In genomic region chr8:5918136-5918535, GRCm38 (mm10) we compare ENCODE assay signal across 13 mouse cellular contexts.
DNase-seq lines count a peak whose midpoint lies in the region.
"Had no signal": no experiment of that assay in that cellular context is flagged by ENCODE, and none has a peak within 500 bp of the region (broad histone marks: within the 10 kb centered on the region; RNA-seq: fewer than 3 reads in every experiment).

No protein-coding gene starts in this region.

- DNase-seq in cerebellum, postnatal 14 days = peak; percentile 50 to 61
- no peak for DNase-seq in cerebellum, adult 11 months
- peak; percentile 28 for DNase-seq in left cerebral cortex, postnatal 4 days
- no peak for DNase-seq in left cerebral cortex, postnatal 36 days (ENCODE audit: low spot score in 2 of 2)
- peak; percentile 69 for DNase-seq in brain, embryonic 18.5 days (ENCODE audit: low read depth, low spot score)
- DNase-seq in layer of hippocampus, adult 9-11 months = peak; percentile 31
- DNase-seq in urinary bladder, postnatal 25 days (ENCODE audit: low spot score) = no peak
- no peak for DNase-seq in lung, postnatal 14 days
- DNase-seq: cerebellum, adult 11-12 months; kidney, adult 2 months; kidney, postnatal 25 days; liver; liver, postnatal 0 days had no signal

- intact Hi-C loops in left cerebral cortex, postnatal 4 days (cut with DNase I) = no loop called here
- intact Hi-C loops in left cerebral cortex, postnatal 36 days (cut with DNase I) = no loop called here

Comparison
In these comparisons a context has a peak if more than half of its experiments do, and no peak if none do; other contexts are left out.
1. DNase-seq: peak in cerebellum, postnatal 14 days (2 of 2), left cerebral cortex, postnatal 4 days (single experiment), brain, embryonic 18.5 days (single experiment) and layer of hippocampus, adult 9-11 months (single experiment); none in cerebellum, adult 11 months (single experiment), left cerebral cortex, postnatal 36 days (0 of 2), urinary bladder, postnatal 25 days (single experiment) and lung, postnatal 14 days (single experiment).